Mouse (Mus musculus): Measurements from ENCODE around the gene Gm10681. TPM values are rescaled to one million over a fixed set of nuclear protein-coding genes. Genes with fewer than 3 reads are reported as not detected.
"Not testable (repeated sequence)": the region's sequence is repeated elsewhere in the genome, so short reads cannot be mapped to it uniquely, and the experiment has no call there.

Gm10681 gene
- polyA plus RNA-seq, 1 experiment from 2014 or later, result 0.17 TPM

DNA sequence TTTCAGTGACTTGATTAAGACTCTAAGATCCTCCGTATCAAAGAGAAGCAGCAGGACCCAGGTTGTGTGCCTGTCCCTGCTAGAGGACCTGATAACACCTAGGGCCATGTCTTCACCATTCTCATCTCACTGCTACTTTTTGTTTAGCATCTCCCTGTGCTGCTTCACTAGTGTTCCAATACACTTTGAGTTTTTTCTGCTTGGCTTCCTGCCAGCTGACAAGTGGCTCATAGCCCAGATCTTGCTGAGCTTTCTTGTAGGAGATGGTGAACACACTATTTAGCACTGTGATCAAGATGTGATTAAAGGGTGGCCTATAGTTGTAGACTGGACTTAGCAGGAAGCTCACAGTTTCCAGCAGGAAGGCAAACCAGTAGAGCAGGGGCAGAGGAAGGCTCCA is 7.6 kb downstream of the Gm10681 start:
- H3K4me3 ChIP-seq (replicated peaks); H3K36me3 ChIP-seq; H3K4me2 ChIP-seq; H3K4me1 ChIP-seq (replicated peaks); DNase-seq; H3K9me3 ChIP-seq (replicated peaks); ATAC-seq (ENCODE audit: low read depth); H3K27ac ChIP-seq; H3K9ac ChIP-seq; H3K27me3 ChIP-seq: not testable (repeated sequence)
- WGBS (ENCODE audit: insufficient replicate concordance), result 57% methylated on average over 1 of the region's 1 CpGs

DNA sequence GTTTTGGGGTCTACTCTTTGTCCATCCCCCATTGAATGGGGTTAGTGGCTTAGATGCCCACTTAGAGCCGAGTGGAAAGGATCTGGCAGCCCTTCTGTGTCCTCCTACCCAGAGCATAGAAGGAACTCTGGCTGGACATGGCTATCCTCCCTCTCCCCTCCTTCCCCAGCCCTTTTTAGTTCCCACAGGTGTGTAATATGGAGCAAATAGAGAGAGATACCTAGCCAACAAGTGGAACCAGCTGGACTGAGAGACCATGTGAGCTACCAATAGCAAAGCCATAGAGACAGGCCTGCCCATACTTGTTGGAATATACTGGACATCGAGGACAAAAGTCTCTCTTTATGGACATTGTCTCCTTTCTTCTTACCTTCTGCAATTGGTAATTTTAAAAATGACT is 20.9 kb downstream of the Gm10681 start:
- H3K36me3 ChIP-seq; H3K27me3 ChIP-seq; H3K27ac ChIP-seq; DNase-seq; H3K4me3 ChIP-seq (replicated peaks); H3K9me3 ChIP-seq (replicated peaks); H3K4me2 ChIP-seq; ATAC-seq (ENCODE audit: low read depth); H3K4me1 ChIP-seq (replicated peaks); H3K9ac ChIP-seq: not testable (repeated sequence)
- WGBS (ENCODE audit: insufficient replicate concordance), result 50% methylated on average over 2 of the region's 2 CpGs

DNA sequence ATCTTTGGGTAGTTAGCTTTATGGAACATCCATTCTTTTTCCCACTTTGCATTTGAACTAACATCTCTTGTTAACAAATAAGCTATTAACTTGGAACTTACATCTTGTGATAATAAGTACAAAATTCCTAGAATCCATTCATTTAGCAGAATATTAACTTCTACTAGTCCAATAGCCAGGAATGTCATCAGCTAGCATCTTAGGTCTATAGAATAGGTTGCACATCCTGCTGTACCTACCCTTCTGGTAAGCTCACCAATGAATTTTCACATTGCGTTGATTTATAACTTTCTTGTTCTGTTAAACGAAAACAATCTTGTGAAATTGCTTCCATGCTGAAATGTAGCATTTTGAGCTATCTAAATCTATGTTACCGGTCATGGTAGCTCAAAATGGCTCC is 23.7 kb downstream of the Gm10681 start:
- not testable (repeated sequence) for ATAC-seq (ENCODE audit: low read depth); H3K4me1 ChIP-seq (replicated peaks)
- no CpG with 5 or more reads among the region's 3 CpGs for WGBS (ENCODE audit: insufficient replicate concordance)

DNA sequence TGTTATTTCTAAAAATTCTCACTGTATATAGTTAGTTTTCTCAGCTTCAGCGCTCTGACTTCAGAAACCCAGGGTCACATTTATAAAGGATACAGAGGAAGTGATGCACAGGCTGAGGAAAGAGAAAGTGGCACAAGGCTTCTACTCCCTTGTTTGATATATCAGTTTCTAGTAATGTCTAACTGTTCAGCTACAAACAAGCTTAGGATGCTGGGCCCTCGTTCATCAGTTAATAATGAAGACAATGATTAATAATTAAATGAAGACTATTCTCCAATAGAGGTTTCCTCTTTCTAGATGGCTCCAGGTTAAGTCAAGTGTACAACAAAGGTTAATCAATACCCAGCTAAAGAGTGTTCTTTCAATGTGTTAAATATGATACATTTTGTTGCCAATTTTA is 24.8 kb downstream of the Gm10681 start:
- H3K4me1 ChIP-seq (replicated peaks); H3K27me3 ChIP-seq; ATAC-seq (ENCODE audit: low read depth); H3K9ac ChIP-seq; H3K36me3 ChIP-seq; H3K4me3 ChIP-seq (replicated peaks); DNase-seq; H3K27ac ChIP-seq; H3K9me3 ChIP-seq (replicated peaks); H3K4me2 ChIP-seq: not testable (repeated sequence)
- no CpG with 5 or more reads among the region's 2 CpGs for WGBS (ENCODE audit: insufficient replicate concordance)

More for the DNA sequence above, 23.7 kb downstream of the Gm10681 start:
- not testable (repeated sequence) for DNase-seq; H3K27ac ChIP-seq; H3K36me3 ChIP-seq; H3K4me3 ChIP-seq (replicated peaks); H3K27me3 ChIP-seq; H3K4me2 ChIP-seq; H3K9ac ChIP-seq; H3K9me3 ChIP-seq (replicated peaks)

DNA sequence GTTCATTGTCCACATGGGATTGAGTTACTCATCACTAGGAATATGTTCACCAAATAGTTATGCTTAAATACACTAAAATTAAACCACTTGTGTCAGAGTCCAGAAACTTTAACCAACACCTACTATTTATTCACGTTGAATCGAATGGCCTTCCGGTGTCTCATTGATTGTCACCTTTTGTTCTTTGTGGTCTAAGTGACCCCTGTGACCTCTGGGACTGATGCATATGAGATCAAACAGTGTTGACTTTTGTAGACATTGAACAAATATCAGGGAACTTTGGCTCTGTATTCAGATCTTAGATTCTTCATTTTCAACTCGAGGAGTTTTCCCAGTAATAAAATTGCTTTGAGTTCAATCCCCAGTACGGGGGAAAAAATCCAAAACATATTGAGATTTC is 27.9 kb downstream of the Gm10681 start:
- not testable (repeated sequence) for H3K4me2 ChIP-seq; H3K27me3 ChIP-seq; H3K4me1 ChIP-seq (replicated peaks); DNase-seq; H3K27ac ChIP-seq; H3K9me3 ChIP-seq (replicated peaks); H3K9ac ChIP-seq; H3K4me3 ChIP-seq (replicated peaks); H3K36me3 ChIP-seq
- ATAC-seq (ENCODE audit: low read depth), result peak; percentile 65
- WGBS (ENCODE audit: insufficient replicate concordance), result no CpG with 5 or more reads among the region's 5 CpGs

DNA sequence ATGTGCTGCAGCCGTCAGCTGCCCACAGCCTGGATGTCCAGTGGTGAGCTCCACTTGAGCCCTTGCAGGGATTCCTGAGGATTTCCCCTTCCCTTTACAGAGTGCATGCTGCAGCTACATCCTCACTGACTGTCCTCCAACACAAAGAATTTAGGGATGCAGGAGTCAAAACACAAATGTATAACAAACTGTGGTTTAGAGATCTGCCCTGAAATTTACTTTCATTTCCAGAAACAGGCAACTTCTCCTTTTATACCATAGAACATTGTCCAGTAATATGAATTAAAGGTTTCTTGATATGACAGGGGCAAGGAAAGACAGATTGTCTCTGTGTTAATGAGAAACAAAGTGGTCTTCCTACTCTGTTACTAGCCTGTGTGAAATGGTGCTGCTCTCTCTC is 37.8 kb downstream of the Gm10681 start:
- WGBS (ENCODE audit: insufficient replicate concordance), result no CpG with 5 or more reads among the region's 1 CpGs
- not testable (repeated sequence) for DNase-seq; H3K4me2 ChIP-seq; H3K9ac ChIP-seq; H3K9me3 ChIP-seq (replicated peaks); H3K27ac ChIP-seq; H3K4me3 ChIP-seq (replicated peaks); H3K27me3 ChIP-seq; ATAC-seq (ENCODE audit: low read depth); H3K36me3 ChIP-seq; H3K4me1 ChIP-seq (replicated peaks)

DNA sequence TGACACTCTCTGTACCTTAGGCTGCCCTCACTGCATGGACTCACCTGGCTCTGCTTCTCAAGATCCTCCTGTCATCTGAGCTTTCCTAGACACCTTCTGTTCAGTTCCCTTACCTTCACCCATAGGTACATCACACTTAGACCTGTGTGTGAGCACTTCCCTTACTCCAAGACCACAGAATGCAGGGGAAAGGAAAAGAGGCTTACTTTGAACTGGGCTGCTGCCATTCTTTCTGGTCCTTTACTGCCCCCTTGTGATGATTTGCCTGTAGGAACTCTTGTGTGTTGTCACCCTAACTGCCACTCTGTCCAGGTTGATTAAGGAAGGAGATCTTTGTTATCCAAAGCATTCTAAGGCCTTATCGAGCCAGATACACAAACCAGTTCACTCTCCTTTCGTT is 38.4 kb downstream of the Gm10681 start:
- H3K9ac ChIP-seq; H3K4me3 ChIP-seq (replicated peaks); H3K27ac ChIP-seq; H3K9me3 ChIP-seq (replicated peaks); H3K36me3 ChIP-seq; H3K4me1 ChIP-seq (replicated peaks); H3K27me3 ChIP-seq; H3K4me2 ChIP-seq; DNase-seq: not testable (repeated sequence)
- ATAC-seq (ENCODE audit: low read depth), result peak; percentile 53; the same call in 1 of the 2 replicates
- WGBS (ENCODE audit: insufficient replicate concordance), result no CpG with 5 or more reads among the region's 2 CpGs

DNA sequence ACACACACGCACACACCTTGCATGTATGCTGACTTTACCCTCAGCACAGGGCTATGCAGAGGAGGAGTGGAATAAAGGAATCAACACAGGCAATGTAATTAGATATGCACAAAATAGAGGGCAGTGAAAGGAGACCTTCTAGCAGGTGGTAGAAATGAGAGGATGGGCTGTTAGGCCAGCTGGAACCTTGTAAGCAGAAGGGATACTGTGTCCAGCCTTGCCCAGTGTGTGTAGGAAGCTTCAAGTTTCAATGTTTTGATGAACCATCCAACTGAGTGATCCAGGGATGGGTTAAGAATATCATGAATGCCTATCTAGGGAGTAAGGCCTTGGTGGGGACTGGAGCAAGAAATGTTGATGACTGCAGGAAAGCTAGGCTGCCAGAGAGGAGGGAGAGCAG is 40.1 kb downstream of the Gm10681 start:
- not testable (repeated sequence) for H3K4me1 ChIP-seq (replicated peaks); ATAC-seq (ENCODE audit: low read depth); H3K27ac ChIP-seq; H3K4me3 ChIP-seq (replicated peaks); DNase-seq; H3K36me3 ChIP-seq; H3K27me3 ChIP-seq; H3K4me2 ChIP-seq; H3K9me3 ChIP-seq (replicated peaks); H3K9ac ChIP-seq
- WGBS (ENCODE audit: insufficient replicate concordance), result no CpG with 5 or more reads among the region's 1 CpGs

DNA sequence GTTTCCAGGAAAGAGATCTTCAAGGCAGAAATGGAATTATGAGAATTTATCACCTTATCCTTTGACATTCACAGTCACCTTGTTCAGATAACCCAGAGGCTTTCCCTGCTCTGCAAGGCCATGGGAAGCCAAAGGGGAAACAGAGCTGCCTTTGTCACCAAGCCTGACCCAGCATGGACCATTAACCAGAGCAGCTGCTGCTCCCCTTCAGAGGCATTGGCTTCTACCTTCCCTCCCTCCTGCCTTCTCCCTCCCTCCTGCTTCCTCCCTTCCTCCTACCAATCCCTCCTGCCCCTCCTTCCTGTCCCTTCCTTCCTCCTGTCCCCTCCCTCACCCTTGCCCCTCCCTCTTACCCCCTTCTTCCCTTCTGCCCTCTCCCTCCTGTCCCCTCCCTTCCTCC is 41.0 kb downstream of the Gm10681 start:
- H3K4me1 ChIP-seq (replicated peaks); H3K9ac ChIP-seq; H3K4me3 ChIP-seq (replicated peaks); H3K27me3 ChIP-seq; H3K27ac ChIP-seq; H3K4me2 ChIP-seq; H3K36me3 ChIP-seq; ATAC-seq (ENCODE audit: low read depth); DNase-seq; H3K9me3 ChIP-seq (replicated peaks): not testable (repeated sequence)

DNA sequence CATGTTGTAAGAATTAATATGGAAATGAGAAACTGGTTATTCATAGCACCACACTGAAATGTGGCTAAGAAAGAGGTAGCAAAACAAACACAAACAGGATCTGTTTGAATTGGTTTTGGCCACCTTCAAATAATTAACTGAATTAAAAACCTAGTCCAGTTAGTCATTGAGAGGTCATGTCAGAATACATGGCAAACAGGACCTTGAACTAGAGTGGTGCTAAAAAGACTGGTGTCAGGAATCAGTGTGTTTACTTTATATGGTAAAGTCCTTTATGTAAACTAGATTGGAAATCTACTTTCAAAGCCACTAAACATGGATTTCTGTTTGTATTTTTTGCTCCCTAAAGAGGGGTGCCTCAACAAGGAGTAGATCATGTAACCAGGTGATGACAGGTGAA is 63.6 kb downstream of the Gm10681 start:
- H3K36me3 ChIP-seq; H3K27me3 ChIP-seq; H3K9ac ChIP-seq; H3K4me2 ChIP-seq; H3K9me3 ChIP-seq (replicated peaks); DNase-seq; ATAC-seq (ENCODE audit: low read depth); H3K27ac ChIP-seq; H3K4me3 ChIP-seq (replicated peaks); H3K4me1 ChIP-seq (replicated peaks): not testable (repeated sequence)

DNA sequence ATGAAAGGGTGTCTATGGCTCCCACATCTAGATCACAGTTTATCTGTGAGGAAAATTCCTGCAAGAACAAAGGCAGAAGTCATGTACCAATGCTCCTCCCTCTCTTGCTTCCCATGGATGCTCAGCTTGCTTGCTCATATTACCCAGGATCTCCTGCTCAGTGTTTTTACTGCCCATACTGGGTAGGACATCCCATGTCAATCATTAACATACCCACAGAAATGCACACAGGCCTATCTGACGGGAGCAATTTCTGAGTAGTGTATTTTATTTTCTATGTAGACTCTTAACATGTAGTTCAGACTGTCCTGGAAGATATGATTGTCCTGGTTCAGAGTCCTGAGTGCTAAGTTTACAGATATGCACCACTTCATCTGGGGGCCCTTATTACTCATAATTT is 64.1 kb downstream of the Gm10681 start:
- ATAC-seq (ENCODE audit: low read depth); H3K36me3 ChIP-seq; H3K27me3 ChIP-seq; H3K4me2 ChIP-seq; H3K4me1 ChIP-seq (replicated peaks); H3K4me3 ChIP-seq (replicated peaks); H3K9me3 ChIP-seq (replicated peaks); DNase-seq; H3K9ac ChIP-seq; H3K27ac ChIP-seq: not testable (repeated sequence)
- WGBS (ENCODE audit: insufficient replicate concordance), result no CpG with 5 or more reads among the region's 1 CpGs

DNA sequence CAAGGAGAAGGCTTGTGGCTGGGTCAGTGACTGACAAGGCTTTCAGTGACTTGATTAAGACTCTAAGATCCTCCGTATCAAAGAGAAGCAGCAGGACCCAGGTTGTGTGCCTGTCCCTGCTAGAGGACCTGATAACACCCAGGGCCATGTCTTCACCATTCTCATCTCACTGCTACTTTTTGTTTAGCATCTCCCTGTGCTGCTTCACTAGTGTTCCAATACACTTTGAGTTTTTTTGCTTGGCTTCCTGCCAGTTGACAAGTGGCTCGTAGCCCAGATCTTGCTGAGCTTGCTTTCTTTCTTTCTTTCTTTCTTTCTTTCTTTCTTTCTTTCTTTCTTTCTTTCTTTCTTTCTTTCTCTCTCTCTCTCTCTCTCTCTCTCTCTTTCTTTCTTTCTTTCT is 65.8 kb downstream of the Gm10681 start:
- not testable (repeated sequence) for H3K4me1 ChIP-seq (replicated peaks); H3K27ac ChIP-seq; H3K9me3 ChIP-seq (replicated peaks); H3K27me3 ChIP-seq; H3K4me3 ChIP-seq (replicated peaks); H3K4me2 ChIP-seq; DNase-seq; H3K36me3 ChIP-seq; H3K9ac ChIP-seq; ATAC-seq (ENCODE audit: low read depth)
- WGBS (ENCODE audit: insufficient replicate concordance), result 40% methylated on average over 1 of the region's 2 CpGs

DNA sequence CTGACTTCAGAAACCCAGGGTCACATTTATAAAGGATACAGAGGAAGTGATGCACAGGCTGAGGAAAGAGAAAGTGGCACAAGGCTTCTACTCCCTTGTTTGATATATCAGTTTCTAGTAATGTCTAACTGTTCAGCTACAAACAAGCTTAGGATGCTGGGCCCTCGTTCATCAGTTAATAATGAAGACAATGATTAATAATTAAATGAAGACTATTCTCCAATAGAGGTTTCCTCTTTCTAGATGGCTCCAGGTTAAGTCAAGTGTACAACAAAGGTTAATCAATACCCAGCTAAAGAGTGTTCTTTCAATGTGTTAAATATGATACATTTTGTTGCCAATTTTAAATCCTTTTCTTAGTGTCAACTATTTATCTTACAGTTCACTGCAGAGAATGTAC is 78.2 kb downstream of the Gm10681 start, which contains the start of gene Hsd3b4:
Gene Hsd3b4, minus strand, starts transcription at position 101 of the 400 bp plus-strand sequence.
- not testable (repeated sequence) for H3K27me3 ChIP-seq; H3K9ac ChIP-seq; H3K4me3 ChIP-seq (replicated peaks); DNase-seq; H3K36me3 ChIP-seq; H3K4me1 ChIP-seq (replicated peaks); H3K4me2 ChIP-seq; H3K9me3 ChIP-seq (replicated peaks); ATAC-seq (ENCODE audit: low read depth); H3K27ac ChIP-seq
- no CpG with 5 or more reads among the region's 1 CpGs for WGBS (ENCODE audit: insufficient replicate concordance)

Measured in liver, embryonic 13.5 days (tissue).